Mouse (Mus musculus) brown adipose tissue, adult 24 weeks (tissue): ENCODE measurements at regions not wholly inside any gene's neighbourhood (a gene's known extent, or its start where the extent isn't known, plus 50 kb on each side); places are given as distances from the start of the nearest gene placed in this dataset.

Experiments
- H3K27ac ChIP-seq: fragments of 200-500 bp; replicated peaks from 2 replicates; pipeline ENCODE4 v1.5.1; 2012; ENCODE audit warnings: low read depth, mild to moderate bottlenecking, low read length
- H3K4me1 ChIP-seq: fragments of 200-500 bp; 2 replicates; pipeline ENCODE4 v1.6.1; 2012; ENCODE audit warnings: low read length, mixed read lengths; ENCODE audit not compliant: control insufficient read depth, insufficient read depth, insufficient read length
- H3K4me3 ChIP-seq: fragments of 200-500 bp; 2 replicates; pipeline ENCODE4 v1.5.1; 2012; ENCODE audit warnings: low read depth, mild to moderate bottlenecking, low read length, moderate library complexity; ENCODE audit not compliant: insufficient read depth

GRCm38 (mm10) chr8:126768142-126768541, 174.4 kb upstream of the Irf2bp2 start:
- no peak overlapping the region for H3K27ac ChIP-seq
- H3K4me3 ChIP-seq = no peak overlapping the region
- H3K4me1 ChIP-seq = peaks cover 16% of the 10 kb centered on the region

- H3K4me3 ChIP-seq = no peak overlapping the region
- H3K27ac ChIP-seq = no peak overlapping the region
- H3K4me1 ChIP-seq = peaks cover 13% of the 10 kb centered on the region
Measured at GRCm38 (mm10) chr8:126767341-126767740, 173.6 kb upstream of the Irf2bp2 start.

GRCm38 (mm10) chr8:126765693-126766238, 172.0 kb upstream of the Irf2bp2 start:
- Histone ChIP-seq H3K4me3 (no peak overlapping the region), H3K4me1 (peaks cover 13% of the 10 kb centered on the region), H3K27ac (no peak overlapping the region)

- Histone ChIP-seq H3K4me3 (no peak overlapping the region), H3K27ac (no peak overlapping the region), H3K4me1 (peaks cover 16% of the 10 kb centered on the region)
Measured at GRCm38 (mm10) chr8:126763600-126763999, 169.8 kb upstream of the Irf2bp2 start.

GRCm38 (mm10) chr8:126759711-126760110, 165.9 kb upstream of the Irf2bp2 start:
- H3K27ac ChIP-seq = peak overlapping the region; percentile 62
- H3K4me1 ChIP-seq = peaks cover 22% of the 10 kb centered on the region
- H3K4me3 ChIP-seq = no peak overlapping the region

GRCm38 (mm10) chr8:126758951-126759350, 165.2 kb upstream of the Irf2bp2 start:
- peaks cover 15% of the 10 kb centered on the region for H3K4me1 ChIP-seq
- peak overlapping the region; percentile 27; the same call in 1 of the 2 replicates for H3K27ac ChIP-seq

GRCm38 (mm10) chr8:126757951-126758757, 164.4 kb upstream of the Irf2bp2 start:
- Histone ChIP-seq H3K4me3 (no peak overlapping the region), H3K27ac (peak overlapping the region; percentile 77), H3K4me1 (peaks cover 11% of the 10 kb centered on the region)

More at GRCm38 (mm10) chr8:126758951-126759350, 165.2 kb upstream of the Irf2bp2 start:
- H3K4me3 ChIP-seq = no peak overlapping the region

- Histone ChIP-seq H3K4me3 (no peak overlapping the region), H3K4me1 (peaks cover 11% of the 10 kb centered on the region), H3K27ac (peak overlapping the region; percentile 31)
Measured at GRCm38 (mm10) chr8:126756300-126757097, 162.7 kb upstream of the Irf2bp2 start.

- Histone ChIP-seq H3K27ac (peak overlapping the region; percentile 31), H3K4me1 (peaks cover 11% of the 10 kb centered on the region), H3K4me3 (no peak overlapping the region)
Measured at GRCm38 (mm10) chr8:126755669-126756068, 161.9 kb upstream of the Irf2bp2 start.

GRCm38 (mm10) chr8:126754361-126754809, 160.6 kb upstream of the Irf2bp2 start:
- H3K4me3 ChIP-seq = no peak overlapping the region
- peaks cover 11% of the 10 kb centered on the region for H3K4me1 ChIP-seq
- no peak overlapping the region for H3K27ac ChIP-seq

GRCm38 (mm10) chr8:126753059-126753855, 159.5 kb upstream of the Irf2bp2 start:
- Histone ChIP-seq H3K27ac (no peak overlapping the region), H3K4me3 (no peak overlapping the region), H3K4me1 (peaks cover 6% of the 10 kb centered on the region)

GRCm38 (mm10) chr8:126751416-126752140, 157.8 kb upstream of the Irf2bp2 start:
- Histone ChIP-seq H3K27ac (no peak overlapping the region), H3K4me1 (peaks cover 5% of the 10 kb centered on the region; the same call in 1 of the 2 replicates), H3K4me3 (no peak overlapping the region)

- Histone ChIP-seq H3K4me1 (peaks cover 3% of the 10 kb centered on the region; the same call in 1 of the 2 replicates), H3K27ac (no peak overlapping the region), H3K4me3 (no peak overlapping the region)
Measured at GRCm38 (mm10) chr8:126745992-126746775, 152.4 kb upstream of the Irf2bp2 start.
